Mouse (Mus musculus): ENCODE results near the gene Ctso.

GRCm38 (mm10) chr3:81951785-81952184 lies 19.4 kb downstream of the Ctso start:
- TF ChIP-seq POLR2A (IDR thresholded peaks at IDR 0.05; ENCODE audit: insufficient read depth, low read depth, low read length) (no peak), CTCF (IDR thresholded peaks at IDR 0.05) (no peak)
